Mouse (Mus musculus) liver, embryonic 13.5 days (tissue): ENCODE measurements at regions not wholly inside any gene's neighbourhood (a gene's known extent, or its start where the extent isn't known, plus 50 kb on each side); places are given as distances from the start of the nearest gene placed in this dataset.

ENCODE experiments used
- ATAC-seq: fragments of 200-750 bp; cut with Nextera tagmentation; 2 replicates; pipeline ENCODE4 v1.8.0; 2017; ENCODE audit warnings: low read depth, mild to moderate bottlenecking, moderate number of reproducible peaks, moderate library complexity
- DNase-seq: peaks from one replicate; pipeline ENCODE4 v3.0.0; 2022
- H3K27ac ChIP-seq: fragments of 300-500 bp; sonication (generic); 2 replicates; pipeline ENCODE4 v1.5.1; 2015; ENCODE audit warnings: moderate library complexity, mild to moderate bottlenecking, inconsistent platforms
- H3K27me3 ChIP-seq: fragments of 300-500 bp; sonication (generic); 2 replicates; pipeline ENCODE4 v1.6.1; 2015; ENCODE audit warnings: mild to moderate bottlenecking, inconsistent platforms
- H3K36me3 ChIP-seq: fragments of 300-500 bp; sonication (generic); 2 replicates; pipeline ENCODE4 v1.6.1; 2015; ENCODE audit warnings: mild to moderate bottlenecking, inconsistent platforms
- H3K4me1 ChIP-seq: fragments of 300-500 bp; sonication (generic); replicated peaks from 2 replicates; pipeline ENCODE4 v1.6.1; 2015; ENCODE audit warnings: inconsistent platforms
- H3K4me2 ChIP-seq: fragments of 300-500 bp; sonication (generic); 2 replicates; pipeline ENCODE4 v1.6.1; 2015; ENCODE audit warnings: inconsistent platforms, mild to moderate bottlenecking, moderate library complexity
- H3K4me3 ChIP-seq: fragments of 300-500 bp; sonication (generic); replicated peaks from 2 replicates; pipeline ENCODE4 v1.5.1; 2015; ENCODE audit warnings: mild to moderate bottlenecking, inconsistent platforms
- H3K9ac ChIP-seq: fragments of 300-500 bp; sonication (generic); 2 replicates; pipeline ENCODE4 v1.6.1; 2015; ENCODE audit warnings: mild to moderate bottlenecking, inconsistent platforms
- H3K9me3 ChIP-seq: fragments of 300-500 bp; sonication (generic); replicated peaks from 2 replicates; pipeline ENCODE4 v1.6.1; 2016; ENCODE audit warnings: inconsistent platforms
- WGBS: fragments of 180-500 bp; shearing (Covaris S2); methylation state at CpG from one replicate; pipeline ENCODE4 v1.1.7; 2015; ENCODE audit not compliant: insufficient replicate concordance; 5-methylcytosine and 5-hydroxymethylcytosine counted together

GRCm38 (mm10) chr11:31473017-31473416 is 103.1 kb upstream of the Stc2 start:
- no peak overlapping the region for H3K4me3 ChIP-seq
- H3K27me3 ChIP-seq: no peaks in the 10 kb centered on the region
- H3K4me2 ChIP-seq: no peak overlapping the region
- H3K27ac ChIP-seq: no peak overlapping the region
- H3K9me3 ChIP-seq: no peaks in the 10 kb centered on the region
- DNase-seq (no peak), ATAC-seq (no peak)
- no peak overlapping the region for H3K9ac ChIP-seq
- 56% methylated on average over 4 of the region's 4 CpGs for WGBS
- H3K4me1 ChIP-seq: no peaks in the 10 kb centered on the region
- H3K36me3 ChIP-seq: no peaks in the 10 kb centered on the region

GRCm38 (mm10) chr11:31470681-31471414 is 101.0 kb upstream of the Stc2 start:
- no peak overlapping the region for H3K9ac ChIP-seq
- H3K4me2 ChIP-seq: no peak overlapping the region
- no peak overlapping the region for H3K27ac ChIP-seq
- H3K9me3 ChIP-seq: no peaks in the 10 kb centered on the region
- H3K27me3 ChIP-seq: no peaks in the 10 kb centered on the region
- no peaks in the 10 kb centered on the region for H3K36me3 ChIP-seq
- no peak for DNase-seq
- no peaks in the 10 kb centered on the region for H3K4me1 ChIP-seq
- H3K4me3 ChIP-seq: no peak overlapping the region
- no peak for ATAC-seq
- WGBS: 41% methylated on average over 2 of the region's 2 CpGs

GRCm38 (mm10) chr11:31464844-31465243 is 95.0 kb upstream of the Stc2 start:
- Histone ChIP-seq H3K36me3 (no peaks in the 10 kb centered on the region), H3K4me1 (no peaks in the 10 kb centered on the region), H3K9ac (no peak overlapping the region), H3K4me3 (no peak overlapping the region), H3K27me3 (no peaks in the 10 kb centered on the region), H3K9me3 (no peaks in the 10 kb centered on the region), H3K27ac (no peak overlapping the region), H3K4me2 (no peak overlapping the region)
- ATAC-seq (no peak), DNase-seq (no peak)
- 52% methylated on average over 1 of the region's 1 CpGs for whole genome bisulfite sequencing

GRCm38 (mm10) chr11:31462440-31462839 is 92.6 kb upstream of the Stc2 start:
- no peaks in the 10 kb centered on the region for H3K4me1 ChIP-seq
- H3K36me3 ChIP-seq: no peaks in the 10 kb centered on the region
- H3K4me3 ChIP-seq: no peak overlapping the region
- H3K4me2 ChIP-seq: no peak overlapping the region
- no peak for DNase-seq
- H3K27me3 ChIP-seq: no peaks in the 10 kb centered on the region
- H3K9ac ChIP-seq: no peak overlapping the region
- no peak for ATAC-seq
- H3K9me3 ChIP-seq: no peaks in the 10 kb centered on the region
- H3K27ac ChIP-seq: no peak overlapping the region

GRCm38 (mm10) chr11:31461824-31462223 is 92.0 kb upstream of the Stc2 start:
- no peaks in the 10 kb centered on the region for H3K4me1 ChIP-seq
- H3K27me3 ChIP-seq: no peaks in the 10 kb centered on the region
- 62% methylated on average over 4 of the region's 4 CpGs for WGBS
- DNase-seq: no peak
- no peak for ATAC-seq
- H3K27ac ChIP-seq: no peak overlapping the region
- H3K9ac ChIP-seq: no peak overlapping the region
- H3K36me3 ChIP-seq: no peaks in the 10 kb centered on the region
- H3K4me3 ChIP-seq: no peak overlapping the region
- H3K9me3 ChIP-seq: no peaks in the 10 kb centered on the region
- no peak overlapping the region for H3K4me2 ChIP-seq

- DNase-seq (no peak), ATAC-seq (no peak)
- Histone ChIP-seq H3K9ac (no peak overlapping the region), H3K36me3 (no peaks in the 10 kb centered on the region), H3K9me3 (no peaks in the 10 kb centered on the region), H3K4me2 (no peak overlapping the region), H3K4me3 (no peak overlapping the region), H3K27me3 (no peaks in the 10 kb centered on the region), H3K27ac (no peak overlapping the region), H3K4me1 (no peaks in the 10 kb centered on the region)
- 51% methylated on average over 3 of the region's 3 CpGs for WGBS
These were observed 91.5 kb upstream of the Stc2 start for GRCm38 (mm10) chr11:31461348-31461747.

- H3K9ac ChIP-seq: no peak overlapping the region
- 55% methylated on average over 2 of the region's 2 CpGs for whole genome bisulfite sequencing
- no peaks in the 10 kb centered on the region for H3K27me3 ChIP-seq
- ATAC-seq (no peak), DNase-seq (no peak)
- H3K4me2 ChIP-seq: no peak overlapping the region
- no peaks in the 10 kb centered on the region for H3K9me3 ChIP-seq
- H3K4me1 ChIP-seq: no peaks in the 10 kb centered on the region
- no peak overlapping the region for H3K27ac ChIP-seq
- no peak overlapping the region for H3K4me3 ChIP-seq
- no peaks in the 10 kb centered on the region for H3K36me3 ChIP-seq
These were observed 57.5 kb upstream of the Stc2 start for GRCm38 (mm10) chr11:31427374-31427773.
